Mouse (Mus musculus) WW6 (cell line): ENCODE data around the gene Prl2c2.
"Not testable (repeated sequence)": the region's sequence is repeated elsewhere in the genome, so short reads cannot be mapped to it uniquely, and the experiment has no call there.

Experiments
- DNase-seq: peaks from one replicate; pipeline ENCODE4 v3.0.0-alpha.2; 2013; ENCODE audit warnings: low read depth, low spot score

Gene Prl2c2

GRCm38 (mm10) chr13:13005283-13005682, at the start of gene Prl2c2:
Gene Prl2c2 (minus strand): TSS chr13:13005383.
- not testable (repeated sequence) for DNase-seq

GRCm38 (mm10) chr13:13025872-13026271, 20.7 kb upstream of the Prl2c2 start:
- DNase-seq: not testable (repeated sequence)

GRCm38 (mm10) chr13:13013993-13014549, 8.9 kb upstream of the Prl2c2 start:
- DNase-seq: not testable (repeated sequence)
